Mouse (Mus musculus) cerebral cortex, adult 2 months (tissue): ENCODE measurements around the gene Bptf.

Experiments used
- WGBS: fragments of 180-500 bp; shearing (Covaris S2); methylation state at CpG from one replicate; pipeline ENCODE4 v1.1.7; 2018; 5-methylcytosine and 5-hydroxymethylcytosine counted together

The Bptf gene

GRCm38 (mm10) chr11:106987384-106987783 lies 144.5 kb downstream of the Bptf start:
- 99% methylated on average over 2 of the region's 2 CpGs for WGBS

DNA sequence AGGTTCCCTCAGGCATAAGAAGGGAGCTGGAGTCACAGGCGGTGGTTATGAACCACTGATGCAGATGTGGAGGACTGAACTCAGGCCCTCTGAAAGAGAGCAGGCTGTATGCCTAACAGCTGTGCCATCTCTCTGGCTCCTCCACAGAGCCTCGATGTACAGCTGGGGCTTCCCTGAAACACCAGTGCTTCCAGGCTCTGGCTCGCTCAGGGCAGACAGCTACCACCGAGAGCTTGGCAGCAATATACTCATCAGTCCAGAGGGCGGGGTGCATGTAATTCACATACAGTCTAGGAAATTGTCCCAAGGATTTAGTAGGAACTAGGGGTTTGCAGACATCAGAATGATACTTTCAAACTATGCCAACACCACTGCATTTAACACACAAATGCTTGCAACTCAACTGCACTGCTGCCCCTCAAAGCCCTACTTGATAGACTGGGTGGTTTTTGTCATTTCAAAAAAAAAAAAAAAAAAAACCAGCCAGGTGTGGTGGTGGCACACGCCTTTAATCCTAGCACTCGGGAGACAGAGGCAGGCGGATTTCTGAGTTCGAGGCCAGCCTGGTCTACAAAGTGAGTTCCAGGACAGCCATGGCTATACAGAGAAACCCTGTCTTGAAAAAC lies 145.8 kb downstream of the Bptf start:
- 88% methylated on average over 9 of the region's 9 CpGs for WGBS
